Mouse (Mus musculus): ENCODE data around the gene Fcho2. TPM values are rescaled to one million over a fixed set of nuclear protein-coding genes. Genes with fewer than 3 reads are reported as not detected.

Fcho2 gene
- total and polyA plus RNA-seq, 3 experiments, result 3.0 to 9.0 (median 5.6) TPM

GRCm38 (mm10) chr13:98744679-98745078, 70.6 kb downstream of the Fcho2 start:
- dilution Hi-C loops (cut with MboI; ENCODE audit: extremely low pct_ligation_motif_present, extremely low pct_unique_long_range_greater_than_20kb, low sequenced_read_pairs), result no loop called here
- Histone ChIP-seq H3K4me3 (replicated peaks in 1 of 3; ENCODE audit: low read depth in 2 of 3, low read length in 2 of 3, poor library complexity in 1 of 3) (no peak overlapping the region), H3K4me2 (ENCODE audit: insufficient read depth, low read depth, poor library complexity, severe bottlenecking) (no peak overlapping the region), H3K79me2 (replicated peaks; ENCODE audit: control insufficient read depth, extremely low read depth, insufficient read depth, poor library complexity, severe bottlenecking) (no peaks in the 10 kb centered on the region), H3K27me3 (replicated peaks) (no peaks in the 10 kb centered on the region), H3K36me3 (replicated peaks in 1 of 2; ENCODE audit: control insufficient read depth in 1 of 2, insufficient read depth in 1 of 2, low read length in 1 of 2) (peaks cover 8 to 49% of the 10 kb centered on the region in 2 experiments), H3K9me3 (replicated peaks; ENCODE audit: low read length) (no peaks in the 10 kb centered on the region), H3K27ac (ENCODE audit: insufficient read depth, low read depth) (no peak overlapping the region), H3K4me1 (ENCODE audit: control insufficient read depth in 1 of 2, insufficient read depth in 2 of 2) (no peaks in the 10 kb centered on the region), H3K9ac (ENCODE audit: insufficient read depth, low read depth) (no peak overlapping the region)
- TF ChIP-seq CTCF (conservative IDR thresholded peaks at IDR 0.05 in 1 of 2, IDR thresholded peaks at IDR 0.05 in 1 of 2; ENCODE audit: low read depth in 2 of 2, low read length in 2 of 2) (no peak), MXI1 (IDR thresholded peaks at IDR 0.05; ENCODE audit: low read depth, low read length) (no peak), RCOR1 (conservative IDR thresholded peaks at IDR 0.05; ENCODE audit: low read depth, low read length) (no peak), USF1 (IDR thresholded peaks at IDR 0.05; ENCODE audit: low read depth, low read length) (no peak), CHD1 (IDR thresholded peaks at IDR 0.05; ENCODE audit: low read depth, low read length) (no peak), JUND (conservative IDR thresholded peaks at IDR 0.05; ENCODE audit: low read depth, low read length) (no peak), MEF2A (IDR thresholded peaks at IDR 0.05; ENCODE audit: borderline replicate concordance, low read depth, low read length) (no peak)
- in situ Hi-C loops (cut with MboI; ENCODE audit: low pct_ligation_motif_present, low pct_unique_long_range_greater_than_20kb, low sequenced_read_pairs), result no loop called here
- DNase-seq (ENCODE audit: extremely low read depth), result no peak

DNA sequence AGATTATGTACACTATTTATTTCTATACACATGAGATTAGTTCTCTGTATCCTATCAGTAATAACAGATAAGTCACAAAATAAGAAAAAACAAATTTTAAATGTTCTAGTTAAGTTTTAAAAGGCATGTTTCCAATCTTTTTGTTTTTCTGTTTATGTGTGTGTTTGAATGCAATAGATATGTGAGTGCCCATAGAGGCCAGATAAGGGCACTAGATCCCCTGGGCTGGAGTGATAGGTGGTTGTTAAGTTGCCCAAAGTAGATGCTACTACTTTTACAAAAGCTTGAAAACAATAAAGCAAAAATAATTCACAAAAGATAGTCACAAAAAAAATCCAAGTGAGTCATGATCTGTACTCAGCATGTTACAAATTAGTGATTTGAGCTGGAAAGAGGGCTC, 71.4 kb downstream of the Fcho2 start:
- in situ Hi-C loops (cut with MboI; ENCODE audit: low pct_ligation_motif_present, low pct_unique_long_range_greater_than_20kb, low sequenced_read_pairs) (no loop called here), dilution Hi-C loops (cut with MboI; ENCODE audit: extremely low pct_ligation_motif_present, extremely low pct_unique_long_range_greater_than_20kb, low sequenced_read_pairs) (no loop called here)
- H3K27me3 ChIP-seq (replicated peaks), result no peaks in the 10 kb centered on the region
- H3K9ac ChIP-seq (ENCODE audit: insufficient read depth, low read depth), result no peak overlapping the region
- no peaks in the 10 kb centered on the region for H3K9me3 ChIP-seq (replicated peaks; ENCODE audit: low read length)
- no peak overlapping the region for H3K4me2 ChIP-seq (ENCODE audit: insufficient read depth, low read depth, poor library complexity, severe bottlenecking)
- no peak for DNase-seq (ENCODE audit: extremely low read depth)
- no peak overlapping the region for H3K4me3 ChIP-seq (replicated peaks in 1 of 3; ENCODE audit: low read depth in 2 of 3, low read length in 2 of 3, poor library complexity in 1 of 3)
- peaks cover 8 to 49% of the 10 kb centered on the region in 2 experiments for H3K36me3 ChIP-seq (replicated peaks in 1 of 2; ENCODE audit: control insufficient read depth in 1 of 2, insufficient read depth in 1 of 2, low read length in 1 of 2)
- no peaks in the 10 kb centered on the region for H3K79me2 ChIP-seq (replicated peaks; ENCODE audit: control insufficient read depth, extremely low read depth, insufficient read depth, poor library complexity, severe bottlenecking)
- TF ChIP-seq NRF1 (IDR thresholded peaks at IDR 0.05; ENCODE audit: low read depth, low read length) (no peak), JUND (conservative IDR thresholded peaks at IDR 0.05; ENCODE audit: low read depth, low read length) (no peak), KAT2A (IDR thresholded peaks at IDR 0.05; ENCODE audit: insufficient replicate concordance, low read length) (no peak), MAX (IDR thresholded peaks at IDR 0.05; ENCODE audit: low read length) (no peak)
- H3K27ac ChIP-seq (ENCODE audit: insufficient read depth, low read depth), result no peak overlapping the region
- H3K4me1 ChIP-seq (ENCODE audit: control insufficient read depth in 1 of 2, insufficient read depth in 2 of 2), result no peaks in the 10 kb centered on the region

- no peak overlapping the region for H3K4me3 ChIP-seq (replicated peaks in 1 of 3; ENCODE audit: low read depth in 2 of 3, low read length in 2 of 3, poor library complexity in 1 of 3)
- in situ Hi-C loops (cut with MboI; ENCODE audit: low pct_ligation_motif_present, low pct_unique_long_range_greater_than_20kb, low sequenced_read_pairs) (no loop called here), dilution Hi-C loops (cut with MboI; ENCODE audit: extremely low pct_ligation_motif_present, extremely low pct_unique_long_range_greater_than_20kb, low sequenced_read_pairs) (no loop called here)
- H3K4me2 ChIP-seq (ENCODE audit: insufficient read depth, low read depth, poor library complexity, severe bottlenecking), result no peak overlapping the region
- no peak for DNase-seq (ENCODE audit: extremely low read depth)
- no peak overlapping the region for H3K27ac ChIP-seq (ENCODE audit: insufficient read depth, low read depth)
- H3K27me3 ChIP-seq (replicated peaks), result no peaks in the 10 kb centered on the region
- H3K4me1 ChIP-seq (ENCODE audit: control insufficient read depth in 1 of 2, insufficient read depth in 2 of 2), result no peaks in the 10 kb centered on the region
- no peak for TF ChIP-seq ZKSCAN1 (IDR thresholded peaks at IDR 0.05; ENCODE audit: borderline replicate concordance, low read depth, low read length)
- TF ChIP-seq E2F4 (IDR thresholded peaks at IDR 0.05; ENCODE audit: insufficient replicate concordance, low read depth, low read length), result no peak
- no peak for TF ChIP-seq HCFC1 (IDR thresholded peaks at IDR 0.05; ENCODE audit: low read depth, low read length)
- no peaks in the 10 kb centered on the region for H3K79me2 ChIP-seq (replicated peaks; ENCODE audit: control insufficient read depth, extremely low read depth, insufficient read depth, poor library complexity, severe bottlenecking)
- no peaks in the 10 kb centered on the region for H3K9me3 ChIP-seq (replicated peaks; ENCODE audit: low read length)
- H3K36me3 ChIP-seq (replicated peaks in 1 of 2; ENCODE audit: control insufficient read depth in 1 of 2, insufficient read depth in 1 of 2, low read length in 1 of 2), result peaks cover 8 to 49% of the 10 kb centered on the region in 2 experiments
- no peak overlapping the region for H3K9ac ChIP-seq (ENCODE audit: insufficient read depth, low read depth)
Observed at GRCm38 (mm10) chr13:98743214-98743613, 72.0 kb downstream of the Fcho2 start.

Measured in CH12.LX (cell line).